Mouse (Mus musculus): ENCODE results near the gene Mecp2. TPM values are rescaled to one million over a fixed set of nuclear protein-coding genes. Genes with fewer than 3 reads are reported as not detected.

Gene Mecp2
- 40.9 TPM for polyA plus RNA-seq (2015; fragmentation: Illumina TruSeq; extraction: RNeasy Lipid Tissue Mini Kit (QIAGEN cat#74804); ENCODE audit: low read depth, low replicate concordance)

GRCm38 (mm10) chrX:74135263-74135662, at the start of gene Mecp2:
Gene Mecp2, minus strand, starts transcription at chrX:74135363.

GRCm38 (mm10) chrX:74176959-74177358, 41.8 kb upstream of the Mecp2 start, which contains the start of gene Tktl1:
Gene Tktl1, plus strand, starts transcription at chrX:74177259.

GRCm38 (mm10) chrX:74167738-74168137, 32.6 kb upstream of the Mecp2 start, which contains the start of gene Tex28:
Gene Tex28, minus strand, starts transcription at chrX:74167838.

GRCm38 (mm10) chrX:74127164-74127563, 8.0 kb downstream of the Mecp2 start, which contains the start of gene Opn1mw:
Gene Opn1mw, plus strand, starts transcription at chrX:74127464.

GRCm38 (mm10) chrX:74023188-74024049, 111.7 kb downstream of the Mecp2 start, which contains the start of gene Irak1:
Gene Irak1, minus strand, starts transcription at chrX:74023918.

Other genes with a start within 250 kb of the Mecp2 start
- not detected for gene Avpr2, start 243.3 kb downstream of the Mecp2 start, polyA plus RNA-seq (2015; fragmentation: Illumina TruSeq; extraction: RNeasy Lipid Tissue Mini Kit (QIAGEN cat#74804); ENCODE audit: low read depth, low replicate concordance)
- gene L1cam, start 239.3 kb downstream of the Mecp2 start, polyA plus RNA-seq (2015; fragmentation: Illumina TruSeq; extraction: RNeasy Lipid Tissue Mini Kit (QIAGEN cat#74804); ENCODE audit: low read depth, low replicate concordance), result 98.7 TPM
- 3.8 TPM for gene Arhgap4, start 213.5 kb downstream of the Mecp2 start, polyA plus RNA-seq (2015; fragmentation: Illumina TruSeq; extraction: RNeasy Lipid Tissue Mini Kit (QIAGEN cat#74804); ENCODE audit: low read depth, low replicate concordance)
- gene Naa10, start 213.4 kb downstream of the Mecp2 start, polyA plus RNA-seq (2015; fragmentation: Illumina TruSeq; extraction: RNeasy Lipid Tissue Mini Kit (QIAGEN cat#74804); ENCODE audit: low read depth, low replicate concordance), result 66.1 TPM
- 7.2 TPM for gene Renbp, start 204.5 kb downstream of the Mecp2 start, polyA plus RNA-seq (2015; fragmentation: Illumina TruSeq; extraction: RNeasy Lipid Tissue Mini Kit (QIAGEN cat#74804); ENCODE audit: low read depth, low replicate concordance)
- gene Hcfc1, start 169.0 kb downstream of the Mecp2 start, polyA plus RNA-seq (2015; fragmentation: Illumina TruSeq; extraction: RNeasy Lipid Tissue Mini Kit (QIAGEN cat#74804); ENCODE audit: low read depth, low replicate concordance), result 43.1 TPM
- 52.5 TPM for gene Irak1, start 111.4 kb downstream of the Mecp2 start, polyA plus RNA-seq (2015; fragmentation: Illumina TruSeq; extraction: RNeasy Lipid Tissue Mini Kit (QIAGEN cat#74804); ENCODE audit: low read depth, low replicate concordance)
- 1.2 TPM for gene Opn1mw, start 7.9 kb downstream of the Mecp2 start, polyA plus RNA-seq (2015; fragmentation: Illumina TruSeq; extraction: RNeasy Lipid Tissue Mini Kit (QIAGEN cat#74804); ENCODE audit: low read depth, low replicate concordance)
- gene Tex28, start 32.5 kb upstream of the Mecp2 start, polyA plus RNA-seq (2015; fragmentation: Illumina TruSeq; extraction: RNeasy Lipid Tissue Mini Kit (QIAGEN cat#74804); ENCODE audit: low read depth, low replicate concordance), result not detected
- 0.24 TPM for gene Tktl1, start 41.9 kb upstream of the Mecp2 start, polyA plus RNA-seq (2015; fragmentation: Illumina TruSeq; extraction: RNeasy Lipid Tissue Mini Kit (QIAGEN cat#74804); ENCODE audit: low read depth, low replicate concordance)
- 64.8 TPM for gene Flna, start 114.5 kb upstream of the Mecp2 start, polyA plus RNA-seq (2015; fragmentation: Illumina TruSeq; extraction: RNeasy Lipid Tissue Mini Kit (QIAGEN cat#74804); ENCODE audit: low read depth, low replicate concordance)
- gene Emd, start 119.3 kb upstream of the Mecp2 start, polyA plus RNA-seq (2015; fragmentation: Illumina TruSeq; extraction: RNeasy Lipid Tissue Mini Kit (QIAGEN cat#74804); ENCODE audit: low read depth, low replicate concordance), result 53.9 TPM
- gene Rpl10, start 135.4 kb upstream of the Mecp2 start, polyA plus RNA-seq (2015; fragmentation: Illumina TruSeq; extraction: RNeasy Lipid Tissue Mini Kit (QIAGEN cat#74804); ENCODE audit: low read depth, low replicate concordance), result 1,047 TPM
- gene Taz, start 146.5 kb upstream of the Mecp2 start, polyA plus RNA-seq (2015; fragmentation: Illumina TruSeq; extraction: RNeasy Lipid Tissue Mini Kit (QIAGEN cat#74804); ENCODE audit: low read depth, low replicate concordance), result 66.8 TPM
- gene Dnase1l1, start 147.0 kb upstream of the Mecp2 start, polyA plus RNA-seq (2015; fragmentation: Illumina TruSeq; extraction: RNeasy Lipid Tissue Mini Kit (QIAGEN cat#74804); ENCODE audit: low read depth, low replicate concordance), result 3.4 TPM
- gene Atp6ap1, start 161.7 kb upstream of the Mecp2 start, polyA plus RNA-seq (2015; fragmentation: Illumina TruSeq; extraction: RNeasy Lipid Tissue Mini Kit (QIAGEN cat#74804); ENCODE audit: low read depth, low replicate concordance), result 458 TPM
- gene Gdi1, start 169.6 kb upstream of the Mecp2 start, polyA plus RNA-seq (2015; fragmentation: Illumina TruSeq; extraction: RNeasy Lipid Tissue Mini Kit (QIAGEN cat#74804); ENCODE audit: low read depth, low replicate concordance), result 590 TPM
- 37.3 TPM for gene Fam50a, start 177.7 kb upstream of the Mecp2 start, polyA plus RNA-seq (2015; fragmentation: Illumina TruSeq; extraction: RNeasy Lipid Tissue Mini Kit (QIAGEN cat#74804); ENCODE audit: low read depth, low replicate concordance)
- gene Plxna3, start 193.7 kb upstream of the Mecp2 start, polyA plus RNA-seq (2015; fragmentation: Illumina TruSeq; extraction: RNeasy Lipid Tissue Mini Kit (QIAGEN cat#74804); ENCODE audit: low read depth, low replicate concordance), result 19.6 TPM
- 45.8 TPM for gene Lage3, start 218.3 kb upstream of the Mecp2 start, polyA plus RNA-seq (2015; fragmentation: Illumina TruSeq; extraction: RNeasy Lipid Tissue Mini Kit (QIAGEN cat#74804); ENCODE audit: low read depth, low replicate concordance)
- gene Ubl4a, start 237.9 kb upstream of the Mecp2 start, polyA plus RNA-seq (2015; fragmentation: Illumina TruSeq; extraction: RNeasy Lipid Tissue Mini Kit (QIAGEN cat#74804); ENCODE audit: low read depth, low replicate concordance), result 90.0 TPM
- gene Slc10a3, start 238.0 kb upstream of the Mecp2 start, polyA plus RNA-seq (2015; fragmentation: Illumina TruSeq; extraction: RNeasy Lipid Tissue Mini Kit (QIAGEN cat#74804); ENCODE audit: low read depth, low replicate concordance), result 3.8 TPM

Data from brain, adult 10 weeks (tissue).